Mouse (Mus musculus) spleen, adult 2 months (tissue): ENCODE data around the gene Rnase11. TPM values are rescaled to one million over a fixed set of nuclear protein-coding genes. Genes with fewer than 3 reads are reported as not detected.

ENCODE experiments used
- DNase-seq, 2 experiments: peaks; one replicate each; pipeline versions ENCODE4 v3.0.0 to v3.0.0-alpha.2; 2012 to 2021; ENCODE audit warnings: low spot score in 2 of 2, low read depth in 1 of 2
- H3K27ac ChIP-seq: fragments of 200-500 bp; 2 replicates; pipeline ENCODE4 v1.5.1; 2012; ENCODE audit warnings: low read length, inconsistent platforms; ENCODE audit not compliant: insufficient read depth
- H3K27me3 ChIP-seq: fragments of 200-500 bp; 2 replicates; pipeline ENCODE4 v1.6.1; 2012; ENCODE audit warnings: mild to moderate bottlenecking, moderate library complexity, low read length, inconsistent platforms; ENCODE audit not compliant: control insufficient read depth, insufficient read depth
- H3K36me3 ChIP-seq: fragments of 200-500 bp; 2 replicates; pipeline ENCODE4 v1.6.1; 2012; ENCODE audit warnings: mild to moderate bottlenecking, low read length, inconsistent platforms; ENCODE audit not compliant: control insufficient read depth, insufficient read depth
- H3K4me1 ChIP-seq: fragments of 200-500 bp; 2 replicates; pipeline ENCODE4 v1.6.1; 2011; ENCODE audit warnings: inconsistent platforms; ENCODE audit not compliant: control insufficient read depth, insufficient read depth, insufficient read length
- H3K4me3 ChIP-seq: fragments of 200-500 bp; 2 replicates; pipeline ENCODE4 v1.5.1; 2011; ENCODE audit warnings: mild to moderate bottlenecking, inconsistent platforms; ENCODE audit not compliant: insufficient read depth, insufficient read length; ENCODE audit errors: extremely low read depth
- CTCF ChIP-seq: fragments of 200-500 bp; IDR thresholded peaks from 2 replicates; pipeline ENCODE4 v1.5.1; 2011; ENCODE audit warnings: mild to moderate bottlenecking, inconsistent platforms; ENCODE audit not compliant: insufficient read depth, insufficient read length, insufficient replicate concordance; ENCODE audit errors: extremely low read depth
- POLR2A ChIP-seq: fragments of 200-500 bp; IDR thresholded peaks from 2 replicates; pipeline ENCODE4 v1.6.1; 2011; ENCODE audit warnings: low read depth, low read length, inconsistent platforms
- WGBS: fragments of 180-500 bp; shearing (Covaris S2); methylation state at CpG from one replicate; pipeline ENCODE4 v1.1.7; 2018; 5-methylcytosine and 5-hydroxymethylcytosine counted together
- polyA plus RNA-seq: library from polyadenylated mRNA; depleted of rRNA; stranded (reverse); fragments of >200 nt; gene quantifications from 2 replicates; pipeline ENCODE4 v1.2.3, GENCODE M21; 2012; rRNA removed

Gene Rnase11
- polyA plus RNA-seq, 1 experiment: not detected

- DNase-seq: no peak
- no peak overlapping the region for H3K27ac ChIP-seq
- TF ChIP-seq CTCF: no peak
- no peak for TF ChIP-seq POLR2A
- H3K4me1 ChIP-seq: no peaks in the 10 kb centered on the region
- no peaks in the 10 kb centered on the region for H3K36me3 ChIP-seq
- WGBS: 85% methylated on average over 6 of the region's 6 CpGs
- H3K4me3 ChIP-seq: no peak overlapping the region
- H3K27me3 ChIP-seq: no peaks in the 10 kb centered on the region
Measured at GRCm38 (mm10) chr14:51009572-51009971, 40.4 kb downstream of the Rnase11 start.

DNA sequence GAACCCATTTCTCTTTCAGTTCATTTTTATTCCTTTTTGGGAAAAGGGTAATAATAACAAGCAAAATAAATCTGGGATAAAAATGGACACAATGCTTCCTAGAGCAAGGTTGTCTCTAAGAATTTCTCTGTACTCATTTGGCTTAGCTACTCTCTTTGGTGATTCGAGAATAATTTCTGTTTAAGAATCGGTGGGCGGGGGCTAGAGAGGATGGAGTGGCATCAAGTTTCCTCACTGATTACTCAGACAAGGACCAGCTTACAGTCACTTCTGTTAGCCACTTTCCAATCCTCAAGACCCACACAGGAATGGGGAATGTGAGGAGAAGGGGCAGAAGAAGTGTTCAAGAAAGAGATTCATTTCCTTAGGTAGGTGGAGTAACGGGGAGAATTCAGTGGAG is 41.2 kb downstream of the Rnase11 start:
- DNase-seq: no peak
- H3K4me1 ChIP-seq: no peaks in the 10 kb centered on the region
- WGBS: 76% methylated on average over 4 of the region's 4 CpGs
- H3K27me3 ChIP-seq: no peaks in the 10 kb centered on the region
- TF ChIP-seq POLR2A (no peak), CTCF (no peak)
- no peak overlapping the region for H3K4me3 ChIP-seq
- peak overlapping the region; percentile 10; the same call in 1 of the 2 replicates for H3K27ac ChIP-seq
- no peaks in the 10 kb centered on the region for H3K36me3 ChIP-seq

DNA sequence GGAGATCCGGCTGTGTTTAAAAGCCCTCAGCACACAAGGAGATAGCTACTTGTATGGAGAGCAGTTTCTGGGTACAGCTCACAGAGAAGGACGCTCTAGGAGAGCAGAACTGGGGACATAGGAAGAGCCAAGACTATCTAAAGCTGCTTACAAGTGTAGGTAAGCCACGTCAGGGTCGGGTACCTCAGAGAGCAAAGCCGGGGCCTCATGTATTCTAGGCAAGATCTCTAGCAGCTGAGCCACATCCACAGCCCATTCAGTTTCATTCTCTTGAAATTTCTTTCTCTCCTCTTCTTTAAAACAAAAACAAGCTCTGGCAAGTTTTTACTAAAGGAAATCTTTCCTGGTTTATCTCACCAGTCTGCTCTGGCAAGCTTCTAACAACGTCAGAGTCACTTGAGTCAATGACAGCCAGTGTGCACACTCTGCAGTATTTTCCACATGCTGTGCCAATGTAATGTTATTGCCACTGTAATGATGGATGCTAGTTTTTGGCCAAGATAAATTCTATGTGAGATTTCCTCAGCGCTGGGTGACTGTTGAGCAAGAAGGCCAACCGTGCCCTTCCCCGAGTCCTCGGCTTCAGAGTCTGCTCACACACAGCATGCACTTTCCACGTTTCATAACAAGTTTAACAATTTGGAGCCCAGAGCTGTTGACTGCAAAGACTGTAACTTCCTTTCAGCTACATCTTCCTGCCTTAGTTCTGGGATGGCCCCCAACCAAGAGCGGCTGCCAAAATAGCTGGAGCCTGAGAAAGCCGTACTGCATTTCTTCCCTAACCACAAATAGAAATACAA is 41.8 kb downstream of the Rnase11 start:
- H3K4me3 ChIP-seq: no peak overlapping the region
- H3K36me3 ChIP-seq: no peaks in the 10 kb centered on the region
- TF ChIP-seq CTCF: no peak
- no peak for TF ChIP-seq POLR2A
- no peak for DNase-seq
- H3K27me3 ChIP-seq: no peaks in the 10 kb centered on the region
- H3K4me1 ChIP-seq: no peaks in the 10 kb centered on the region
- peak overlapping the region; percentile 55 for H3K27ac ChIP-seq
- whole genome bisulfite sequencing: 47% methylated on average over 13 of the region's 13 CpGs

GRCm38 (mm10) chr14:51007152-51007801 is 42.7 kb downstream of the Rnase11 start, which contains the start of gene Rnase10:
Rnase10 (plus strand) TSS chr14:51007751.
- DNase-seq: no peak

More at GRCm38 (mm10) chr14:51007152-51007801, 42.7 kb downstream of the Rnase11 start, which contains the start of gene Rnase10:
- TF ChIP-seq CTCF (no peak), POLR2A (no peak)
- no peaks in the 10 kb centered on the region for H3K4me1 ChIP-seq
- H3K27me3 ChIP-seq: no peaks in the 10 kb centered on the region
- WGBS: 76% methylated on average over 8 of the region's 8 CpGs
- no peak within 1 kb of the TSS for H3K4me3 ChIP-seq
- H3K27ac ChIP-seq: peak within 1 kb of the TSS; percentile 55
- no peaks in the 10 kb centered on the region for H3K36me3 ChIP-seq

Other genes with a start within 250 kb of the Rnase11 start
- not detected in 2 replicates for gene Ccnb1ip1, start 242.4 kb downstream of the Rnase11 start, polyA plus RNA-seq
- 15.6 and 17.5 TPM in 2 replicates for gene Parp2, start 242.3 kb downstream of the Rnase11 start, polyA plus RNA-seq
- 37.8 and 38.4 TPM in 2 replicates for gene Tep1, start 179.6 kb downstream of the Rnase11 start, polyA plus RNA-seq
- 0.09 and 0.18 TPM in 2 replicates for gene Klhl33, start 152.7 kb downstream of the Rnase11 start, polyA plus RNA-seq
- gene Osgep, start 125.3 kb downstream of the Rnase11 start, polyA plus RNA-seq: 74.2 and 145 TPM in 2 replicates
- 22.7 and 26.8 TPM in 2 replicates for gene Apex1, start 125.2 kb downstream of the Rnase11 start, polyA plus RNA-seq
- gene Pip4p1, start 119.3 kb downstream of the Rnase11 start, polyA plus RNA-seq: 87.3 and 131 TPM in 2 replicates
- 21.4 and 27.0 TPM in 2 replicates for gene Pnp, start 119.1 kb downstream of the Rnase11 start, polyA plus RNA-seq
- 26.2 and 28.4 TPM in 2 replicates for gene Gm49342, start 105.6 kb downstream of the Rnase11 start, polyA plus RNA-seq
- gene Pnp2, start 94.2 kb downstream of the Rnase11 start, polyA plus RNA-seq: 2.7 and 3.1 TPM in 2 replicates
- not detected in 2 replicates for gene Rnase10, start 42.4 kb downstream of the Rnase11 start, polyA plus RNA-seq
- gene Rnase9, start 8.3 kb downstream of the Rnase11 start, polyA plus RNA-seq: not detected in 2 replicates
- 0.68 and 1.1 TPM in 2 replicates for gene Rnase12, start 7.5 kb upstream of the Rnase11 start, polyA plus RNA-seq
- gene Olfr750, start 24.3 kb upstream of the Rnase11 start, polyA plus RNA-seq: not detected in 2 replicates
- gene Rnase4, start 40.9 kb upstream of the Rnase11 start, polyA plus RNA-seq: 18.2 TPM in 2 replicates
- gene Ang, start 41.0 kb upstream of the Rnase11 start, polyA plus RNA-seq: 2.8 and 3.5 TPM in 2 replicates
- gene Eddm3b, start 64.3 kb upstream of the Rnase11 start, polyA plus RNA-seq: not detected in 2 replicates
- gene Rnase6, start 73.7 kb upstream of the Rnase11 start, polyA plus RNA-seq: 90.3 and 109 TPM in 2 replicates
- 1,669 and 1,717 TPM in 2 replicates for gene Rnase1, start 96.6 kb upstream of the Rnase11 start, polyA plus RNA-seq
- gene Rnase2b, start 112.1 kb upstream of the Rnase11 start, polyA plus RNA-seq: not detected in 2 replicates
- gene Ang2, start 149.0 kb upstream of the Rnase11 start, polyA plus RNA-seq: 0.09 TPM in 1 of 2 replicates, not detected in the other
- gene Ear14, start 153.2 kb upstream of the Rnase11 start, polyA plus RNA-seq: not detected in 2 replicates
- not detected in 2 replicates for gene Rnase2a, start 205.9 kb upstream of the Rnase11 start, polyA plus RNA-seq